Mouse (Mus musculus): ENCODE results near the gene Tex44.

GRCm38 (mm10) chr1:86415144-86415543, 11.0 kb upstream of the Tex44 start:
- no peak for TF ChIP-seq GATA1 (IDR thresholded peaks at IDR 0.05; ENCODE audit: borderline replicate concordance, low read length)
- no peak for TF ChIP-seq FLI1 (IDR thresholded peaks at IDR 0.05; ENCODE audit: low read length)
